Mouse (Mus musculus) heart, postnatal 0 days (tissue): ENCODE results near the gene Ptprn2.

Experiments
- CTCF ChIP-seq: IDR thresholded peaks from 2 replicates; pipeline ENCODE4 v1.5.1; 2016; ENCODE audit warnings: antibody characterized with exemption, control low read depth, low read depth
- EP300 ChIP-seq: IDR thresholded peaks from 2 replicates; pipeline ENCODE4 v1.6.1; 2016; ENCODE audit warnings: antibody characterized with exemption, low read depth

DNA sequence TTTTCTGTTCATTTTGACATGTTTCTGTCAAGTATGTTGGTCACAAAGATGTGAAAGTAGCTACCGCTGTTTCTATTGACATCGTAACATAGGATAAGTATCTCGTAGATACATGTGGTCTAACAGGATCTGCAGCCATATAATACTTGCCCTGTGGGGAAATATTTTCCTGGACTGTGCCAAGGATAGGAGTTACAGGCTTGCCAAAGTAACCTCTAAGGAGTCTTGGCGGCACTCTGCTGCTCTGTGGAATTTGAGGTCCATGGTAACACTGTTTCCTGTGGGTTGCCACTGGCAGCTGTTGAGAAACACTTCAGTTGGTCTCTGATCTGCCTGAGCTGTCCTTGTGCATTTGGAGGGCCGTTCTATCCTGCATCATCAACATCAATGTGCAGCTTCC lies 317.8 kb downstream of the Ptprn2 start:
- TF ChIP-seq CTCF, result no peak
- no peak for TF ChIP-seq EP300
